Comparison of ENCODE assay signal across 10 mouse cellular contexts in genomic region chr5:149917374-149917773, GRCm38 (mm10).
DNase-seq lines count a peak whose midpoint lies in the region; ATAC-seq and TF ChIP-seq lines count a peak whose summit lies in the region.
"Had no signal": no experiment of that assay in that cellular context is flagged by ENCODE, and none has a peak within 500 bp of the region (broad histone marks: within the 10 kb centered on the region; RNA-seq: fewer than 3 reads in every experiment).

No protein-coding gene starts in this region.

- H3K9ac ChIP-seq in midbrain, postnatal 0 days (replicated peaks; ENCODE audit: low read length, poor library complexity, severe bottlenecking): no peak overlapping the region
- H3K9ac ChIP-seq in midbrain, embryonic 13.5 days (replicated peaks): no peak overlapping the region
- H3K9ac ChIP-seq: embryonic facial prominence, embryonic 15.5 days had no signal

- no peak for ATAC-seq in midbrain, postnatal 0 days (ENCODE audit: low FRiP score)
- ATAC-seq in midbrain, embryonic 13.5 days: no peak
- no peak for ATAC-seq in frontal cortex, adult (ENCODE audit: low TSS enrichment)

- no peaks in the 10 kb centered on the region for H3K27me3 ChIP-seq in midbrain, postnatal 0 days (ENCODE audit: insufficient read depth, low read length)
- H3K27me3 ChIP-seq in midbrain, embryonic 13.5 days: no peaks in the 10 kb centered on the region
- no peaks in the 10 kb centered on the region for H3K27me3 ChIP-seq in splenic B cell, adult 2 months (ENCODE audit: control insufficient read depth, insufficient read depth, low read length, poor library complexity, severe bottlenecking)
- H3K27me3 ChIP-seq: embryonic facial prominence, embryonic 15.5 days had no signal

- peak; percentile 51 for TF ChIP-seq CTCF in midbrain, postnatal 0 days (IDR thresholded peaks at IDR 0.05)
- TF ChIP-seq CTCF in brain, embryonic 14.5 days (IDR thresholded peaks at IDR 0.05; ENCODE audit: borderline replicate concordance, extremely low read depth, insufficient read depth, insufficient read length): peak; percentile 47; the same call in 1 of the 2 replicates

- H3K27ac ChIP-seq in midbrain, postnatal 0 days (ENCODE audit: low read depth, low read length): no peak overlapping the region
- no peak overlapping the region for H3K27ac ChIP-seq in midbrain, embryonic 13.5 days
- H3K27ac ChIP-seq: embryonic facial prominence, embryonic 15.5 days had no signal

- H3K4me1 ChIP-seq in midbrain, postnatal 0 days (ENCODE audit: insufficient read depth, low read length): no peaks in the 10 kb centered on the region
- H3K4me1 ChIP-seq in midbrain, embryonic 13.5 days (replicated peaks): no peaks in the 10 kb centered on the region
- H3K4me1 ChIP-seq: embryonic facial prominence, embryonic 15.5 days had no signal

- H3K4me2 ChIP-seq in midbrain, postnatal 0 days (ENCODE audit: low read depth, low read length, poor library complexity, severe bottlenecking): no peak overlapping the region
- H3K4me2 ChIP-seq in midbrain, embryonic 13.5 days (replicated peaks): no peak overlapping the region
- H3K4me2 ChIP-seq: embryonic facial prominence, embryonic 15.5 days had no signal

- TF ChIP-seq POLR2A in brain, embryonic 14.5 days (IDR thresholded peaks at IDR 0.05; ENCODE audit: borderline replicate concordance, extremely low read depth, insufficient read depth, insufficient read length, poor library complexity, severe bottlenecking): no peak

- WGBS in midbrain, postnatal 0 days: 44% methylated on average over 3 of the region's 3 CpGs
- 30% methylated on average over 3 of the region's 3 CpGs for WGBS in midbrain, embryonic 13.5 days

- no peak overlapping the region for H3K4me3 ChIP-seq in midbrain, postnatal 0 days (ENCODE audit: low read depth, low read length)
- no peak overlapping the region for H3K4me3 ChIP-seq in midbrain, embryonic 13.5 days (replicated peaks)
- H3K4me3 ChIP-seq: embryonic facial prominence, embryonic 15.5 days; myocyte had no signal

- intact Hi-C loops in heart, postnatal 25 days (cut with DNase I): no loop called here

- DNase-seq in heart, postnatal 4 days: peak; percentile 25
- DNase-seq in heart, postnatal 25 days (ENCODE audit: low spot score): no peak
- DNase-seq in midbrain, postnatal 0 days (ENCODE audit: low spot score): no peak
- DNase-seq in brain, embryonic 14.5 days (ENCODE audit: low read depth): no peak
- DNase-seq in splenic B cell, adult 2 months (ENCODE audit: low read depth, low spot score): peak; percentile 1
- DNase-seq: gastrocnemius, postnatal 14 days had no signal

- H3K9me3 ChIP-seq in midbrain, postnatal 0 days (ENCODE audit: low read length): no peaks in the 10 kb centered on the region
- no peaks in the 10 kb centered on the region for H3K9me3 ChIP-seq in midbrain, embryonic 13.5 days
- H3K9me3 ChIP-seq: embryonic facial prominence, embryonic 15.5 days had no signal

- no peaks in the 10 kb centered on the region for H3K36me3 ChIP-seq in midbrain, postnatal 0 days (ENCODE audit: insufficient read depth, low read length)
- no peaks in the 10 kb centered on the region for H3K36me3 ChIP-seq in midbrain, embryonic 13.5 days
- no peaks in the 10 kb centered on the region for H3K36me3 ChIP-seq in splenic B cell, adult 2 months (ENCODE audit: control insufficient read depth, insufficient read depth, low read length, poor library complexity, severe bottlenecking)
- H3K36me3 ChIP-seq: embryonic facial prominence, embryonic 15.5 days had no signal

Comparison
In these comparisons a context has a peak if more than half of its experiments do, and no peak if none do; other contexts are left out.
1. DNase-seq: peak in heart, postnatal 4 days (single experiment) and splenic B cell, adult 2 months (single experiment); none in heart, postnatal 25 days (single experiment), midbrain, postnatal 0 days (single experiment) and brain, embryonic 14.5 days (single experiment).